Mouse (Mus musculus): ENCODE results near the gene Pdcd5. TPM values are rescaled to one million over a fixed set of nuclear protein-coding genes. Genes with fewer than 3 reads are reported as not detected.

The Pdcd5 gene
- polyA plus RNA-seq (2021; fragmentation: Nextera tagmentation): 250 and 260 TPM in 2 replicates
- long read RNA-seq, experiment 1, transcript Pdcd5-201 (6 exons, 684 nt): major isoform, 22 of 31 reads
- long read RNA-seq, experiment 1, partial matches to known transcripts: 2 of 31 reads
- long read RNA-seq, experiment 1, other reads (novel, unspliced or antisense): 6 of 31 reads
- long read RNA-seq, experiment 2, transcript Pdcd5-201 (6 exons, 684 nt): major isoform, 137 of 172 reads
- long read RNA-seq, experiment 2, partial matches to known transcripts: 30 of 172 reads
- long read RNA-seq, experiment 2, other reads (novel, unspliced or antisense): 3 of 172 reads

GRCm38 (mm10) chr7:35647101-35647698 is at the start of gene Pdcd5:
Gene Pdcd5, minus strand, starts transcription at chr7:35647521.

Other genes starting within 250 kb of the Pdcd5 start
- gene Slc7a9, start 198.7 kb downstream of the Pdcd5 start, polyA plus RNA-seq (2021; fragmentation: Nextera tagmentation): not detected in 2 replicates
- 0.36 and 0.51 TPM in 2 replicates for gene Tdrd12, start 109.8 kb downstream of the Pdcd5 start, polyA plus RNA-seq (2021; fragmentation: Nextera tagmentation)
- gene Nudt19, start 91.2 kb downstream of the Pdcd5 start, polyA plus RNA-seq (2021; fragmentation: Nextera tagmentation): 178 and 208 TPM in 2 replicates
- gene Rgs9bp, start 61.9 kb downstream of the Pdcd5 start, polyA plus RNA-seq (2021; fragmentation: Nextera tagmentation): 0.03 TPM in 1 of 2 replicates, not detected in the other
- 8.3 and 9.5 TPM in 2 replicates for gene Ankrd27, start 61.3 kb downstream of the Pdcd5 start, polyA plus RNA-seq (2021; fragmentation: Nextera tagmentation)
- gene Dpy19l3, start 106.9 kb upstream of the Pdcd5 start, polyA plus RNA-seq (2021; fragmentation: Nextera tagmentation): 10.4 and 15.5 TPM in 2 replicates
- 1.9 and 4.5 TPM in 2 replicates for gene Zfp507, start 155.5 kb upstream of the Pdcd5 start, polyA plus RNA-seq (2021; fragmentation: Nextera tagmentation)